Mouse (Mus musculus) limb, embryonic 10.5 days (tissue): Measurements from ENCODE around the gene Gsta3. TPM values are rescaled to one million over a fixed set of nuclear protein-coding genes. Genes with fewer than 3 reads are reported as not detected.

Experiments
- DNase-seq: peaks from one replicate; pipeline ENCODE4 v3.0.0-alpha.2; 2017; ENCODE audit warnings: low spot score
- H3K27ac ChIP-seq: fragments of 300-500 bp; sonication (generic); 2 replicates; pipeline ENCODE4 v1.5.1; 2016; ENCODE audit warnings: mild to moderate bottlenecking
- H3K27me3 ChIP-seq: fragments of 300-500 bp; sonication (generic); 2 replicates; pipeline ENCODE4 v1.6.1; 2016; ENCODE audit warnings: low read depth, mild to moderate bottlenecking; ENCODE audit not compliant: poor library complexity, severe bottlenecking
- H3K36me3 ChIP-seq: fragments of 300-500 bp; sonication (generic); 2 replicates; pipeline ENCODE4 v1.6.1; 2016; ENCODE audit warnings: mild to moderate bottlenecking, moderate library complexity
- H3K4me1 ChIP-seq: fragments of 300-500 bp; sonication (generic); 2 replicates; pipeline ENCODE4 v1.6.1; 2016
- H3K4me3 ChIP-seq: fragments of 300-500 bp; sonication (generic); 2 replicates; pipeline ENCODE4 v1.5.1; 2016; ENCODE audit warnings: mild to moderate bottlenecking, moderate library complexity
- H3K9me3 ChIP-seq: fragments of 300-500 bp; sonication (generic); replicated peaks from 2 replicates; pipeline ENCODE4 v1.6.1; 2016; ENCODE audit warnings: mild to moderate bottlenecking
- WGBS: fragments of 180-500 bp; shearing (Covaris S2); methylation state at CpG from one replicate; pipeline ENCODE4 v1.1.7; 2016; 5-methylcytosine and 5-hydroxymethylcytosine counted together
- polyA plus RNA-seq: library from polyadenylated mRNA; unstranded; fragments of >200 nt; fragmentation: Nextera tagmentation; extraction: Ambion mirVana; gene quantifications from 2 replicates; pipeline ENCODE4 v1.2.1, GENCODE M21; 2016

Gsta3 gene
- polyA plus RNA-seq, 1 experiment from 2014 or later, result not detected

DNA sequence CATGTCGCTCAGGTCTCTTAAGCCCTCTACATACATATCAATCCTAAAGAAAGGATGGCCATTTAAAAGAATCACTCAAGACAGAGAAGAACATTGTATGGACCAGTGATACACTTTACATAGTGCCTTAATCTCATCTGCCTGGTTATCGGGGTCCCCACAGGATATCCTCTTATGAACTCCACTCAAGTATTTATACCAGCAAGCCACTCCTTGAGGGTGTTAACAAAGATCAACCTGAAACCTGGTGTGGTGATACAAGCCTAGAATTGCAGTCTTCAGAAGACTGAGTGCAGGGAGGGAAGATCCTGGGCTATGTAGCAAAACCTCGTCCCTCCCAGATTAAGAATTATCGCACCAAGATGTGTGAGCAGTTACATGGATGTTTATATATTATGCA, 51.0 kb downstream of the Gsta3 start:
- Histone ChIP-seq H3K9me3 (no peaks in the 10 kb centered on the region), H3K4me1 (no peaks in the 10 kb centered on the region), H3K27ac (no peak overlapping the region), H3K36me3 (no peaks in the 10 kb centered on the region), H3K27me3 (no peaks in the 10 kb centered on the region), H3K4me3 (no peak overlapping the region)
- no peak for DNase-seq
- WGBS, result 94% methylated on average over 4 of the region's 4 CpGs

DNA sequence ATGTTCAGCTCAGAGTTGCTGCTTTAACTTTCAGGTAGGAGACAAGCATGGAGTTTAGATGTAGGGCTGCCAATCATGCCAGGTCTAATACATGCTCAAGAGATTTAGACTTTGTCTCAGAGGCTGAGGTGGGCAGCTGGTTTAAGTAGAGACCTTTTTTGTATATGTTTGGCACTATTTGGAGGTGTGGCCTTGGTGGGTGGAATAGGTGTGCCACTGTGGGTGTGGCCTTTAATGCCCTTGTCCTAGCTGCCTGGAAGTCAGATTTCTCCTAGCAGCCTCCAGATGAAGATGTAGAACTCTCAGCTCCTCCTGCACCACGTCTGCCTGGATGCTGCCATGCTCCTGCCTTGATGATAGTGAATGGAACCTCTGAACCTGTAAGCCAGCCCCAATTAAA, 52.2 kb downstream of the Gsta3 start:
- H3K36me3 ChIP-seq, result no peaks in the 10 kb centered on the region
- no peaks in the 10 kb centered on the region for H3K4me1 ChIP-seq
- 86% methylated on average over 1 of the region's 1 CpGs for WGBS
- no peak overlapping the region for H3K4me3 ChIP-seq
- H3K27ac ChIP-seq, result no peak overlapping the region
- no peaks in the 10 kb centered on the region for H3K9me3 ChIP-seq
- no peak for DNase-seq
- no peaks in the 10 kb centered on the region for H3K27me3 ChIP-seq

DNA sequence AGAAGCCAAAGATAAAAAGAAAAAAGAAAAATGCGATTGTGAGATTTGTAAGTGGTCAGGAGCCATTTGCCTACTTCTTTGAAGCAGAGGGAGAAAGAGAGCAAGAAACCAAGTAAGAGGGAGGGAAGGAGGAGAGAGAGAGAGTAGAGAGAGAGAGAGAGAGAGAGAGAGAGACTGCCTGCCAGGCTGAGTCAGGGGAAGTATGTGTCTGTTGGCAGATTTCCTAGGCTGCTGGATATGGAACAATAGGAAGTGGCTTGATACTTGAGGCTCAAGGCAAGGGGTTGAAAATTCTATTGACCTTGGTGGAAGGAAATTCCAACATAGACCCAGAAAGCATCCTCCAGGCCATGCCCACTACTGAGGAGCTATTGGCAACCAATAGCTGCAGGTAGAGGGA, 55.8 kb downstream of the Gsta3 start:
- Histone ChIP-seq H3K27me3 (no peaks in the 10 kb centered on the region), H3K27ac (no peak overlapping the region), H3K4me3 (no peak overlapping the region), H3K36me3 (no peaks in the 10 kb centered on the region), H3K9me3 (no peaks in the 10 kb centered on the region), H3K4me1 (no peaks in the 10 kb centered on the region)
- 93% methylated on average over 1 of the region's 1 CpGs for WGBS
- DNase-seq, result no peak

DNA sequence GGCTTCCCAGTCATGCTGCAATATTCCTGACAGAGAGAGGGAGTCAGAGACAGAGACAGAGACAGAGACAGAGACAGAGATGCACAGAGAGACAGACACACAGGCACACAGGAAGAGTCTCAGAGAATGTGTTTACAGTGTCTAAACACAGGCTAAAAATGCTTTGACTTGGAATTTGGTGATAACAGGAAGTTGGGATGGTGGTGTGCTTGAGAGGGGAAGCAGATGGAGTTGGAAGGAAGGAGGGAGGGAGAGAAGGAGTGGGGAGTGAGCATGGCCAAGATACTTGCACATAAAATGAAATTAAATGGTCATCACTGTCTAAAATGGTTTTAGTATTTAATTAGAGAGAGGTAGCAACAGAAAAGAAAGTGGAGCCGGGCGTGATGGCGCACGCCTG, 57.7 kb downstream of the Gsta3 start:
- no peak overlapping the region for H3K4me3 ChIP-seq
- no peaks in the 10 kb centered on the region for H3K36me3 ChIP-seq
- no peak overlapping the region for H3K27ac ChIP-seq
- no peaks in the 10 kb centered on the region for H3K4me1 ChIP-seq
- no peaks in the 10 kb centered on the region for H3K27me3 ChIP-seq
- DNase-seq, result no peak
- H3K9me3 ChIP-seq, result no peaks in the 10 kb centered on the region
- 96% methylated on average over 4 of the region's 4 CpGs for WGBS

DNA sequence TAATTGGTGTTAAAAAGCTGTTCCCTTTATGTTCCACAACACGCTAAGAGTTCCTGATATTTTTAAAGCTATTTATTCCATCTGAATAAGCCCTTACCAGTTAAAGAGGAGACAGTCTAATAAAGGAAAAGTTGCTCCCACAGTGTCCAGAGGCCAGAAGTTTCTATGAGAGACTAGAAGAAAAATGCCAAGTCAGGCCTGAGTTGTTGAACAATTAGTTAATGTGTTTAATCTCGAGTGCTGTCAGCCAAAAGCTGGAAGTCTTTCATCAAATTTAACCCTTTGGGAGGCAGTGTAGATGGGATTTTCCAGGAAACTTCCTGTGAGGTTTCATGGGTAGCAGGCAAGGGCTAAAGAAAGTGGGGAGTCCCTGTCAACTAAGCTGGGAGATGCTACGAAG, 59.4 kb downstream of the Gsta3 start:
- no peak overlapping the region for H3K4me3 ChIP-seq
- H3K27me3 ChIP-seq, result no peaks in the 10 kb centered on the region
- 74% methylated on average over 3 of the region's 3 CpGs for WGBS
- no peak for DNase-seq
- H3K27ac ChIP-seq, result no peak overlapping the region
- no peaks in the 10 kb centered on the region for H3K4me1 ChIP-seq
- no peaks in the 10 kb centered on the region for H3K9me3 ChIP-seq
- no peaks in the 10 kb centered on the region for H3K36me3 ChIP-seq

DNA sequence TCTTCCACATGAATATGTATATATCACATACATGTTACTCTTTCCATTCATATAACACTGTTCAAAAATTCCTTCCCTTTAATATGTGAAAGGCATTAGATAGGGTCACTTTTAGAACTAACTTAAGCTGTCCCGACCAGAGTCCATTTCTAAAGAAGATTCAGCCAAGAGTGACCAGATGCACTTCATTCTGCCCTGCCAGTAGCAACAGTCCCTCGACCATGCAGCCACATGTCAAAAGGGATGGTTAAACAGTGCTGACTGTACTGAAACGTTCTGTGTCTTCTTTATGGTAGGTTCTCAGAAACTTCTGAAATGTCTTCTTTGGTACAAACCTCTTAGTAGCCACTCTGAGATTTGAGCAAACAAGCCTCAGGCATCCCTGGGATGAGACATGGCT, 61.3 kb downstream of the Gsta3 start:
- H3K9me3 ChIP-seq, result no peaks in the 10 kb centered on the region
- no peak for DNase-seq
- no peak overlapping the region for H3K27ac ChIP-seq
- H3K4me1 ChIP-seq, result no peaks in the 10 kb centered on the region
- no peaks in the 10 kb centered on the region for H3K27me3 ChIP-seq
- no peak overlapping the region for H3K4me3 ChIP-seq
- WGBS, result 86% methylated on average over 3 of the region's 3 CpGs
- H3K36me3 ChIP-seq, result no peaks in the 10 kb centered on the region

DNA sequence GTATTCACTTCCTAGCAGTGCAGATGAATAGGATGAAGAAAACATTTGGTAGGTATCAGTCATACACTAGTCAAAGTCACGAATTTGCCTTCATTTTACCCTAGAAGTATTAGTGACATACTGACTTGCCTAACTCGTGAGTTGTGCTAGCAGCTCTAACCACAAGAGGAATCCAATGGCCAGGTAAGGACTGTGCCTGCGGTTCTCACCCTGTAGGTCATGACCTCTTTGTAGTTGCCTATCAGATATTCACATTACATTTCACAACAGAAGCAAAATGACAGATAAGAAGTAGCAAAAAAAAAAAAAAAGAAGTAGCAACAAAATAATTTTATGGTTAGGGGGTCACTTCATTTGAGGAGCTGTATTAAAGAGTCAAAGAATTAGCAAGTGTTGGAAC, 63.8 kb downstream of the Gsta3 start:
- Histone ChIP-seq H3K4me1 (no peaks in the 10 kb centered on the region), H3K4me3 (no peak overlapping the region), H3K9me3 (no peaks in the 10 kb centered on the region), H3K36me3 (no peaks in the 10 kb centered on the region), H3K27me3 (no peaks in the 10 kb centered on the region), H3K27ac (no peak overlapping the region)
- WGBS, result 82% methylated on average over 3 of the region's 3 CpGs
- no peak for DNase-seq

DNA sequence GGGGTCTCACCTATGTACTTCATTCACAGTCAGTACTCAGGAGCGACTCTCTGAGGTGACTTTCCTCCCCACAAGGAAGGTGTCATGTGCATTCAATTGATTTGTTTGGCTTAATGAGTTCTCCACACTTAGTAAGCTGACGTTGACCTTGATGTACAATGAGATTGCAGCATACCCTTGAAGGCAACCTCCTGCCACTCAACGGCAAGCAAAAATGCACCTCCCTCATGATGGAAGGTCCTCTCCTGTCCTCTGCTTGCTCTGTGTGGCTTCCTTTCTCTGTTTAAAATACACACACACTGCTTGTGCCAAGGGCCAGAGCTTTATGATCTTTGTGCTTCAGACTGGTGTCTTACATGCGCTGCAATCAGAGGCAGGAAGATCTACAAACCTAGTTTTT, 64.3 kb downstream of the Gsta3 start:
- no peak for DNase-seq

DNA sequence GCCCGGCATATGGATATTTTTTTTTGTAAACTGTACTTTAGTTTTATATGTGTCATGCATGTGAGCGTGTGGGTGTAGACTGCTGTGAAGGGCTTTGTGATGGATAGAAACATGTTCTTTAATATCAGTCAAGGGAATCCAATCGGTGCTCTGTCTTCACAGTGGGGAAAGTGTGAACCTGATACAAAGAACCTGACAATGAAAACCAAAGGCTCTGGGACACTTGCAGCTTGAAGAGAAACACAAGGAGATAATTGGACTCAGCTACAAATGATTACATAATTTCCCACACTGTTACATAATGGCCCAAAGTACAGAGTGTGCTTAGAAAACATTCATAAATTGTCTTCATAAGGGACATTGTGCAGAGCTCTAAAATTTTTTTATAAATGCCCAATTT, 65.1 kb downstream of the Gsta3 start:
- H3K4me3 ChIP-seq, result no peak overlapping the region
- WGBS, result 94% methylated on average over 3 of the region's 3 CpGs
- H3K9me3 ChIP-seq, result no peaks in the 10 kb centered on the region
- no peaks in the 10 kb centered on the region for H3K36me3 ChIP-seq
- no peak overlapping the region for H3K27ac ChIP-seq
- H3K27me3 ChIP-seq, result no peaks in the 10 kb centered on the region
- no peaks in the 10 kb centered on the region for H3K4me1 ChIP-seq
- no peak for DNase-seq

More for the DNA sequence above, 64.3 kb downstream of the Gsta3 start:
- H3K4me1 ChIP-seq, result no peaks in the 10 kb centered on the region
- H3K4me3 ChIP-seq, result no peak overlapping the region
- H3K36me3 ChIP-seq, result no peaks in the 10 kb centered on the region
- WGBS, result 94% methylated on average over 4 of the region's 4 CpGs
- no peaks in the 10 kb centered on the region for H3K9me3 ChIP-seq
- no peak overlapping the region for H3K27ac ChIP-seq
- H3K27me3 ChIP-seq, result no peaks in the 10 kb centered on the region

DNA sequence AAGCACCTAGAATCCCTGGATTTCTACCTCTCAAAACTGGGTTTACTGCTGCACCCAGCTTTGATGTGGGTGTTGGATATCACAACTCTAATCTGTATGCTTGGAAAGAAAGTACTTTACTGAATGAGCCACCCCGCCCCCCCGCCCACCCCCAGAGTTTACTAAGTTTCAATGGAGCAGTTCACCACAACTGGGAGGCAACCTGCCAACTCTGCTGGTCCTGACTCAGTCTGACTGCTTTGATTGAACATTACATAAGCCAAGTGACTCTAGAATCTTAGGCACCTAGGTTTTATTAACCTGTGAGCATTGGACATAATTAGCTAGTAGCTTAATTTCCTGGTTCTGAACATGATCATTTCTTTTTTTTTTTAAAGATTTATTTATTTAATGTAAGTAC, 73.9 kb downstream of the Gsta3 start:
- DNase-seq, result no peak
- Histone ChIP-seq H3K27ac (no peak overlapping the region), H3K9me3 (no peaks in the 10 kb centered on the region), H3K4me3 (no peak overlapping the region), H3K27me3 (no peaks in the 10 kb centered on the region), H3K4me1 (no peaks in the 10 kb centered on the region), H3K36me3 (no peaks in the 10 kb centered on the region)
- 95% methylated on average over 2 of the region's 2 CpGs for WGBS

Other genes starting within 250 kb of the Gsta3 start
- gene Tram2, start 161.4 kb upstream of the Gsta3 start, polyA plus RNA-seq, result 5.1 and 6.1 TPM in 2 replicates
- 4.7 and 7.8 TPM in 2 replicates for gene Tmem14a, start 22.0 kb upstream of the Gsta3 start, polyA plus RNA-seq
- not detected in 2 replicates for gene Khdc1a, start 109.1 kb downstream of the Gsta3 start, polyA plus RNA-seq
- gene Khdc1c, start 127.7 kb downstream of the Gsta3 start, polyA plus RNA-seq, result not detected in 2 replicates
- gene Khdc1b, start 143.0 kb downstream of the Gsta3 start, polyA plus RNA-seq, result 0.13 TPM in 1 of 2 replicates, not detected in the other